28 mouse cellular contexts compared by ENCODE assay signal in genomic region chr7:75576851-75577250, GRCm38 (mm10).
DNase-seq lines count a peak whose midpoint lies in the region; ATAC-seq and TF ChIP-seq lines count a peak whose summit lies in the region.
"Had no signal": no experiment of that assay in that cellular context is flagged by ENCODE, and none has a peak within 500 bp of the region (broad histone marks: within the 10 kb centered on the region; RNA-seq: fewer than 3 reads in every experiment).

No protein-coding gene starts in this region.

- intact Hi-C loops in heart, adult 2 months (cut with DNase I): loop anchor here (2.0 to 10.0 kb wide), 2 partner anchors 34 to 268 kb away; partner anchors contain the start of gene Klhl25

- no peaks in the 10 kb centered on the region for H3K9me3 ChIP-seq in heart, embryonic 10.5 days
- H3K9me3 ChIP-seq in intestine, postnatal 0 days (ENCODE audit: control insufficient read depth): no peaks in the 10 kb centered on the region
- no peaks in the 10 kb centered on the region for H3K9me3 ChIP-seq in intestine, embryonic 15.5 days
- H3K9me3 ChIP-seq: embryonic facial prominence, embryonic 13.5 days; forebrain, embryonic 10.5 days; hindbrain, embryonic 10.5 days; hindbrain, embryonic 15.5 days; limb, embryonic 12.5 days; midbrain, embryonic 10.5 days; midbrain, embryonic 15.5 days had no signal

- 93% methylated on average over 2 of the region's 2 CpGs for WGBS in heart, adult 2 months
- WGBS in heart, embryonic 10.5 days: 93% methylated on average over 2 of the region's 2 CpGs
- WGBS in intestine, postnatal 0 days: 94% methylated on average over 2 of the region's 2 CpGs
- WGBS in intestine, embryonic 15.5 days: 95% methylated on average over 2 of the region's 2 CpGs
- WGBS in macrophage (ENCODE audit: missing documents): 91% methylated on average over 2 of the region's 2 CpGs

- TF ChIP-seq EP300 in heart, adult 2 months (IDR thresholded peaks at IDR 0.05; ENCODE audit: insufficient read depth, low read depth, low read length): no peak

- peaks cover 24% of the 10 kb centered on the region for H3K36me3 ChIP-seq in heart, adult 2 months (ENCODE audit: control insufficient read depth, insufficient read depth, low read length)
- H3K36me3 ChIP-seq in heart, embryonic 10.5 days: peaks cover 16% of the 10 kb centered on the region; the same call in 1 of the 2 replicates
- peaks cover 14% of the 10 kb centered on the region for H3K36me3 ChIP-seq in intestine, postnatal 0 days (ENCODE audit: control insufficient read depth, insufficient read depth)
- H3K36me3 ChIP-seq in intestine, embryonic 15.5 days: 0 out of 2 replicates have a peak, but pooled peaks cover 4% of the 10 kb centered on the region
- H3K36me3 ChIP-seq in macrophage (ENCODE audit: inconsistent target): 0 out of 2 replicates have a peak, but pooled peaks cover 3% of the 10 kb centered on the region
- H3K36me3 ChIP-seq: hindbrain, embryonic 15.5 days; midbrain, embryonic 15.5 days had no signal

- peak; percentile 25; the same call in 1 of the 2 replicates for TF ChIP-seq CTCF in heart, adult 2 months (IDR thresholded peaks at IDR 0.05)
- TF ChIP-seq CTCF in intestine, postnatal 0 days (IDR thresholded peaks at IDR 0.05; ENCODE audit: low read depth): peak; percentile 29

- ATAC-seq in intestine, postnatal 0 days: no peak
- no peak for ATAC-seq in intestine, embryonic 15.5 days
- ATAC-seq in cerebellum, adult (ENCODE audit: insufficient number of reproducible peaks, low FRiP score, low TSS enrichment): no peak
- no peak for ATAC-seq in megakaryocyte-erythroid progenitor cell, adult 5-6 weeks (replicated peaks; ENCODE audit: low FRiP score, low TSS enrichment, poor library complexity, severe bottlenecking)
- ATAC-seq: forebrain, embryonic 16.5 days; midbrain, embryonic 15.5 days; Patski had no signal

- no peak overlapping the region for H3K4me3 ChIP-seq in heart, adult 2 months
- no peak overlapping the region for H3K4me3 ChIP-seq in heart, embryonic 10.5 days
- no peak overlapping the region for H3K4me3 ChIP-seq in intestine, postnatal 0 days (ENCODE audit: low read depth, low read length)
- H3K4me3 ChIP-seq in intestine, embryonic 15.5 days (replicated peaks): no peak overlapping the region
- H3K4me3 ChIP-seq in macrophage (ENCODE audit: inconsistent target): no peak overlapping the region
- H3K4me3 ChIP-seq: embryonic facial prominence, embryonic 13.5 days; forebrain, embryonic 10.5 days; hindbrain, embryonic 10.5 days; hindbrain, embryonic 15.5 days; left cerebral cortex, adult 2 months; limb, embryonic 12.5 days; midbrain, embryonic 10.5 days; midbrain, embryonic 15.5 days had no signal

- H3K4me1 ChIP-seq in heart, adult 2 months (ENCODE audit: control insufficient read depth, insufficient read depth, low read length): peaks cover 20% of the 10 kb centered on the region
- peaks cover 25% of the 10 kb centered on the region for H3K4me1 ChIP-seq in heart, embryonic 10.5 days
- H3K4me1 ChIP-seq in intestine, postnatal 0 days (replicated peaks; ENCODE audit: control insufficient read depth, insufficient read depth, low read length): 0 out of 2 replicates have a peak, but pooled peaks cover 9% of the 10 kb centered on the region
- H3K4me1 ChIP-seq in intestine, embryonic 15.5 days (replicated peaks): peaks cover 11% of the 10 kb centered on the region; the same call in 1 of the 2 replicates
- H3K4me1 ChIP-seq: hindbrain, embryonic 10.5 days; midbrain, embryonic 10.5 days; midbrain, embryonic 15.5 days had no signal

- H3K27ac ChIP-seq in heart, adult 2 months: peak overlapping the region; percentile 87
- no peak overlapping the region for H3K27ac ChIP-seq in heart, embryonic 10.5 days
- H3K27ac ChIP-seq in intestine, postnatal 0 days (ENCODE audit: low read depth, low read length): no peak overlapping the region
- H3K27ac ChIP-seq in intestine, embryonic 15.5 days: no peak overlapping the region; the same call in 1 of the 2 replicates
- H3K27ac ChIP-seq in macrophage: peak overlapping the region; percentile 78
- H3K27ac ChIP-seq: embryonic facial prominence, embryonic 13.5 days; forebrain, embryonic 10.5 days; hindbrain, embryonic 10.5 days; hindbrain, embryonic 15.5 days; left cerebral cortex, adult 2 months; limb, embryonic 12.5 days; midbrain, embryonic 10.5 days; midbrain, embryonic 15.5 days had no signal

- H3K4me2 ChIP-seq in intestine, postnatal 0 days (replicated peaks; ENCODE audit: low read depth): no peak overlapping the region
- H3K4me2 ChIP-seq in intestine, embryonic 15.5 days (replicated peaks): no peak overlapping the region
- H3K4me2 ChIP-seq: embryonic facial prominence, embryonic 13.5 days; hindbrain, embryonic 15.5 days; limb, embryonic 12.5 days; liver, embryonic 11.5 days; midbrain, embryonic 15.5 days had no signal

- H3K9ac ChIP-seq in heart, adult 2 months (ENCODE audit: low read depth, low read length): no peak overlapping the region
- no peak overlapping the region for H3K9ac ChIP-seq in intestine, postnatal 0 days (ENCODE audit: low read depth, low read length)
- H3K9ac ChIP-seq in intestine, embryonic 15.5 days: no peak overlapping the region
- H3K9ac ChIP-seq: embryonic facial prominence, embryonic 13.5 days; hindbrain, embryonic 15.5 days; limb, embryonic 12.5 days; midbrain, embryonic 15.5 days had no signal

- no peaks in the 10 kb centered on the region for H3K27me3 ChIP-seq in heart, adult 2 months (ENCODE audit: control insufficient read depth, insufficient read depth, low read length)
- H3K27me3 ChIP-seq in heart, embryonic 10.5 days (ENCODE audit: insufficient read depth, poor library complexity, severe bottlenecking): no peaks in the 10 kb centered on the region
- H3K27me3 ChIP-seq in intestine, postnatal 0 days (replicated peaks; ENCODE audit: control insufficient read depth, insufficient read depth, low read length): no peaks in the 10 kb centered on the region
- H3K27me3 ChIP-seq in intestine, embryonic 15.5 days (replicated peaks): no peaks in the 10 kb centered on the region
- H3K27me3 ChIP-seq: embryonic facial prominence, embryonic 13.5 days; hindbrain, embryonic 15.5 days; limb, embryonic 12.5 days; midbrain, embryonic 15.5 days; Patski had no signal

- no peak for TF ChIP-seq POLR2A in heart, adult 2 months (IDR thresholded peaks at IDR 0.05; ENCODE audit: insufficient read depth, low read depth, low read length)

- no peak for DNase-seq in heart, adult 2 months
- DNase-seq in heart, embryonic 10.5 days (ENCODE audit: low spot score): no peak
- peak; percentile 66 for DNase-seq in 416B (ENCODE audit: low read depth)
- DNase-seq: adrenal gland, postnatal 10 days; B cell, adult 2 months; cerebellum, adult 11-12 months; cerebellum, adult 9-11 months; gastrocnemius, postnatal 10 days; kidney, adult 8-10 months; layer of hippocampus, adult 9-11 months; right cerebral cortex, postnatal 25 days; thymus, postnatal 25 days had no signal

- 0 out of 2 replicates have a peak, but pooled peaks cover 1% of the 10 kb centered on the region for H3K79me2 ChIP-seq in heart, adult 2 months (replicated peaks; ENCODE audit: control insufficient read depth, insufficient read depth, low read length)
- H3K79me2 ChIP-seq in macrophage (ENCODE audit: inconsistent target): no peaks in the 10 kb centered on the region

Comparison
In these comparisons a context has a peak if more than half of its experiments do, and no peak if none do; other contexts are left out.
1. H3K27ac ChIP-seq: peak in heart, adult 2 months (single experiment) and macrophage (single experiment); none in heart, embryonic 10.5 days (single experiment), intestine, postnatal 0 days (single experiment) and intestine, embryonic 15.5 days (single experiment).